Mouse (Mus musculus) stomach, embryonic 16.5 days (tissue): ENCODE data around the gene Jmjd1c. TPM values are rescaled to one million over a fixed set of nuclear protein-coding genes. Genes with fewer than 3 reads are reported as not detected.

Source experiments
- ATAC-seq: fragments of 200-750 bp; cut with Nextera tagmentation; 2 replicates; pipeline ENCODE4 v1.8.0; 2017; ENCODE audit warnings: moderate number of reproducible peaks, moderate TSS enrichment; ENCODE audit not compliant: insufficient read depth, low FRiP score
- H3K27ac ChIP-seq: fragments of 300-500 bp; sonication (generic); 2 replicates; pipeline ENCODE4 v1.5.1; 2014; ENCODE audit warnings: low read length
- H3K27me3 ChIP-seq: fragments of 300-500 bp; sonication (generic); 2 replicates; pipeline ENCODE4 v1.6.1; 2014; ENCODE audit warnings: low read length, control low read depth, mixed read lengths; ENCODE audit not compliant: control insufficient read depth, insufficient read depth
- H3K36me3 ChIP-seq: fragments of 300-500 bp; sonication (generic); 2 replicates; pipeline ENCODE4 v1.6.1; 2014; ENCODE audit warnings: low read length; ENCODE audit not compliant: control insufficient read depth, insufficient read depth
- H3K4me1 ChIP-seq: fragments of 300-500 bp; sonication (generic); 2 replicates; pipeline ENCODE4 v1.6.1; 2014; ENCODE audit warnings: low read length, control low read depth, mixed read lengths; ENCODE audit not compliant: control insufficient read depth, insufficient read depth
- H3K4me2 ChIP-seq: fragments of 300-500 bp; sonication (generic); 2 replicates; pipeline ENCODE4 v1.6.1; 2014; ENCODE audit warnings: low read depth, low read length, mixed read lengths
- H3K4me3 ChIP-seq: fragments of 300-500 bp; sonication (generic); replicated peaks from 2 replicates; pipeline ENCODE4 v1.5.1; 2014; ENCODE audit warnings: mild to moderate bottlenecking, low read length
- H3K9ac ChIP-seq: fragments of 300-500 bp; sonication (generic); 2 replicates; pipeline ENCODE4 v1.6.1; 2014; ENCODE audit warnings: low read length
- H3K9me3 ChIP-seq: fragments of 300-500 bp; sonication (generic); replicated peaks from 2 replicates; pipeline ENCODE4 v1.6.1; 2016; ENCODE audit warnings: low read length, control low read depth; ENCODE audit not compliant: control insufficient read depth
- WGBS: fragments of 180-500 bp; shearing (Covaris S2); extraction: QIAGEN DNeasy Blood & Tissue Kit; methylation state at CpG from one replicate; pipeline ENCODE4 v1.1.7; 2014; 5-methylcytosine and 5-hydroxymethylcytosine counted together
- polyA plus RNA-seq: library from polyadenylated mRNA; unstranded; fragments of >200 nt; fragmentation: Nextera tagmentation; extraction: Ambion mirVana; gene quantifications from 2 replicates; pipeline ENCODE4 v1.2.1, GENCODE M21; 2015

Gene Jmjd1c
- polyA plus RNA-seq, 1 experiment from 2014 or later = 30.3 TPM

DNA sequence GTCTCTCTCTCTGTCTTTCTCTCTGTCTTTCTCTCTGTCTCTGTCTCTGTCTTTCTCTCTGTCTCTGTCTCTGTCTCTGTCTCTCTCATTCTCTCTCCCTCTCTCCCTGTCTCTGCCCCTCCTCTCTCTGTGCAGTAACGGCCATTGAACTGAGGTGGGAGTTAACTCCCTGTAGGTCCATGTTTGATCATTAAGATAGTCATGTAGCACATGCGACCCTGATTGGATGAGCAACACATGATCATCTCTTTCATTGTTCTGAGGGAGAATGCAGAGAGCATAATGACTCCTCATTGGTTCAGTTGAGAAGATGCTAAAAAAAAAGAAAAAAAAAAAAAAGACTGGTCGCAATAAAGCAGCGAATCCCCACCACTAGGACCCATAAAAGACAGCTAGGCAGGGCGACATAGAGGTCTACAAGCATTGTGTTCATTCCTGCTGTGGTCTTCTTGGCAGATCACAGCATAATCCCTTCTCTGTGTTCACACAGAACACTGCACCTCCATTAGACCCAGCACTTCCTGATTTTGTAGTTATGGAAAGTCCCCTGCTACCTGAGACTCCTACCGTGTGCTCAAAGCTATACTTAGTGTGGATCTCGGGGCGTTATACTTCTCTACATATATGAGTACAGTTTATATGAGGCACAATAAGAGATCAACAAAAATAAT is 200.7 kb downstream of the Jmjd1c start:
- H3K27me3 ChIP-seq = no peaks in the 10 kb centered on the region

GRCm38 (mm10) chr10:67297175-67297855 is 201.4 kb downstream of the Jmjd1c start:
- ATAC-seq = no peak
- 88% methylated on average over 17 of the region's 17 CpGs for WGBS
- Histone ChIP-seq H3K36me3 (no peaks in the 10 kb centered on the region), H3K27me3 (no peaks in the 10 kb centered on the region), H3K9ac (no peak overlapping the region), H3K9me3 (no peaks in the 10 kb centered on the region), H3K4me1 (no peaks in the 10 kb centered on the region), H3K27ac (no peak overlapping the region), H3K4me3 (no peak overlapping the region), H3K4me2 (no peak overlapping the region)

More for the DNA sequence above, 200.7 kb downstream of the Jmjd1c start:
- Histone ChIP-seq H3K4me3 (no peak overlapping the region), H3K4me2 (no peak overlapping the region), H3K27ac (no peak overlapping the region), H3K4me1 (no peaks in the 10 kb centered on the region), H3K36me3 (no peaks in the 10 kb centered on the region), H3K9me3 (no peaks in the 10 kb centered on the region), H3K9ac (no peak overlapping the region)
- 76% methylated on average over 8 of the region's 8 CpGs for WGBS
- no peak for ATAC-seq

DNA sequence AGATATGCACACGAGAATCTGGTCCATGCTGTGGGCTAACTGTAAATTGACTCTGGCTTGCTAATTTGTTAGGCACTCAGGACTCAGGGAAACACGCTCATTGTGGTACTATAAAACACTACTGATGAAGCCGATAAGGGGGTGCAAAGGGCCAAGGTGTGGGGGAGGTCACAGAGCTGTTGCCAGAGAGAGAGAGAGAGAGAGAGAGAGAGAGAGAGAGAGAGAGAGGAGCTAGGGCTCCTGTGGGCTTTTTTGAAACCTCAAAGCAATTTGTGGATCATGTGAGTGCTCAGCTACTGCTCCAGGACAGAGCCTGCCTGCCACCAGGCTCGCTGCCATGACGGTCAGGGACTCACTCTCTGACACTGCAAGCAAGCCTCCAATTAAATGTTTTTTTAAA is 202.9 kb downstream of the Jmjd1c start:
- no peak for ATAC-seq
- WGBS = 54% methylated on average over 5 of the region's 5 CpGs

GRCm38 (mm10) chr10:67299285-67299684 is 203.4 kb downstream of the Jmjd1c start:
- H3K9ac ChIP-seq = no peak overlapping the region
- no peaks in the 10 kb centered on the region for H3K4me1 ChIP-seq
- H3K27ac ChIP-seq = no peak overlapping the region
- 71% methylated on average over 4 of the region's 4 CpGs for WGBS
- H3K27me3 ChIP-seq = no peaks in the 10 kb centered on the region
- no peak overlapping the region for H3K4me3 ChIP-seq
- H3K4me2 ChIP-seq = no peak overlapping the region
- no peaks in the 10 kb centered on the region for H3K9me3 ChIP-seq
- H3K36me3 ChIP-seq = no peaks in the 10 kb centered on the region
- ATAC-seq = no peak

More for the DNA sequence above, 202.9 kb downstream of the Jmjd1c start:
- Histone ChIP-seq H3K4me3 (no peak overlapping the region), H3K27me3 (no peaks in the 10 kb centered on the region), H3K27ac (no peak overlapping the region), H3K9ac (no peak overlapping the region), H3K4me1 (no peaks in the 10 kb centered on the region), H3K9me3 (no peaks in the 10 kb centered on the region), H3K4me2 (no peak overlapping the region), H3K36me3 (no peaks in the 10 kb centered on the region)

DNA sequence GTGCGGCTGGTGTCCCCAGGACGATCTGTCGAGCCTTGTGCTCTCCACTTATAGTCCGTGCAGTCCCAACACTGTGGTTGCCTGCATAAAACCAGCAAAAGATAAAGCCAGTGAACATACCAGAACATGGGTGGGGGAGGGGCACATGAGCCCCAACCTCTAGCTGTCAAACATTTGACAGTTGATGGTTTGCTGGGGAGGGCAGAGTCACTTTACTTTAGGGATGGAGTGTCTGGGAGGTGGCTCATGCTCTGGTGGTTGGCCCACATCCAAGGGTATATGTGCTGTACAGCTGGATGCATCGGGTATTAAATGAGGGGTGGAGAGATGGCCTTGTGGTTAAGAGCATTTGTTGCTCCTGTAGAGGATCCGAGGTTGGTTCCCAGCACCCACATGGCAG is 205.1 kb downstream of the Jmjd1c start:
- Histone ChIP-seq H3K27me3 (no peaks in the 10 kb centered on the region), H3K36me3 (no peaks in the 10 kb centered on the region), H3K4me3 (no peak overlapping the region), H3K27ac (no peak overlapping the region), H3K4me2 (no peak overlapping the region), H3K9me3 (no peaks in the 10 kb centered on the region), H3K4me1 (no peaks in the 10 kb centered on the region), H3K9ac (no peak overlapping the region)
- ATAC-seq = no peak
- 91% methylated on average over 6 of the region's 6 CpGs for WGBS

DNA sequence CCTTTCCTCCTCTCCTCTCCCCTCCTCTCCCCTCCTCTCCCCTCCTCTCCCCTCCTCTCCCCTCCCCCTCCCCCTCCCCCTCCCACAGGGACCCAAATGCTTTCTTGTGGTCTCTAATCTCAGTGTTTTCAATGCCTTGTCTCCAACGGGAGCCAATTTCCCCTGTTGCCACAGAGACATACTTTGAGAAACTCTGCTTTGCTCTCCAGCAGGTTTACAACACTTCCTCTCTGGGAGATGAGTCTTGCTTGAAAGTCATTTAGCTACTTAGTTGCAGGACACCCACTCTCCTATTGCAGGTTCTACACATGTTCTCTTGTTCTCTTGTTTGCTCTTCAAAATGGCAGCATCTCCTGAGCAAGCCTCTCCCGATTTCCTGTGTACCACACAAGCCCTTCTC is 206.4 kb downstream of the Jmjd1c start:
- 37% methylated on average over 2 of the region's 2 CpGs for WGBS
- H3K4me1 ChIP-seq = no peaks in the 10 kb centered on the region
- no peak overlapping the region for H3K27ac ChIP-seq
- H3K4me2 ChIP-seq = no peak overlapping the region
- no peak overlapping the region for H3K9ac ChIP-seq
- no peak overlapping the region for H3K4me3 ChIP-seq
- H3K36me3 ChIP-seq = no peaks in the 10 kb centered on the region
- no peaks in the 10 kb centered on the region for H3K9me3 ChIP-seq
- no peaks in the 10 kb centered on the region for H3K27me3 ChIP-seq
- ATAC-seq = no peak

Other genes with a start within 250 kb of the Jmjd1c start
- gene Reep3, start 820 bp downstream of the Jmjd1c start, polyA plus RNA-seq = 44.0 and 52.0 TPM in 2 replicates
- gene Nrbf2, start 189.2 kb downstream of the Jmjd1c start, polyA plus RNA-seq = 35.7 and 37.6 TPM in 2 replicates